Mouse (Mus musculus): ENCODE results near the gene Smurf1.

The Smurf1 gene

GRCm38 (mm10) chr5:144958271-144958670 lies 7.4 kb downstream of the Smurf1 start:
- DNase-seq (ENCODE audit: low read depth, low spot score), result no peak

- DNase-seq (ENCODE audit: low read depth, low spot score), result no peak
These were observed 11.2 kb downstream of the Smurf1 start for GRCm38 (mm10) chr5:144954432-144954831.

GRCm38 (mm10) chr5:144952592-144952991 lies 13.1 kb downstream of the Smurf1 start:
- no peak for DNase-seq (ENCODE audit: low read depth, low spot score)

- no peak for DNase-seq (ENCODE audit: low read depth, low spot score)
These were observed 15.1 kb downstream of the Smurf1 start for GRCm38 (mm10) chr5:144950428-144951051.

GRCm38 (mm10) chr5:144949856-144950255 lies 15.8 kb downstream of the Smurf1 start:
- no peak for DNase-seq (ENCODE audit: low read depth, low spot score)

GRCm38 (mm10) chr5:144948422-144948821 lies 17.2 kb downstream of the Smurf1 start:
- no peak for DNase-seq (ENCODE audit: low read depth, low spot score)

- no peak for DNase-seq (ENCODE audit: low read depth, low spot score)
These were observed 17.6 kb downstream of the Smurf1 start for GRCm38 (mm10) chr5:144948002-144948401.

GRCm38 (mm10) chr5:144946032-144946431 lies 19.6 kb downstream of the Smurf1 start:
- DNase-seq (ENCODE audit: low read depth, low spot score), result no peak

- peak; percentile 91 for DNase-seq (ENCODE audit: low read depth, low spot score)
These were observed 20.7 kb downstream of the Smurf1 start for GRCm38 (mm10) chr5:144944932-144945331.

GRCm38 (mm10) chr5:144944370-144944769 lies 21.3 kb downstream of the Smurf1 start:
- DNase-seq (ENCODE audit: low read depth, low spot score), result no peak

GRCm38 (mm10) chr5:144943346-144943745 lies 22.3 kb downstream of the Smurf1 start:
- DNase-seq (ENCODE audit: low read depth, low spot score), result no peak

- no peak for DNase-seq (ENCODE audit: low read depth, low spot score)
These were observed 23.2 kb downstream of the Smurf1 start for GRCm38 (mm10) chr5:144942431-144942830.

GRCm38 (mm10) chr5:144940904-144941303 lies 24.7 kb downstream of the Smurf1 start:
- DNase-seq (ENCODE audit: low read depth, low spot score), result no peak

GRCm38 (mm10) chr5:144937304-144937703 lies 28.3 kb downstream of the Smurf1 start:
- no peak for DNase-seq (ENCODE audit: low read depth, low spot score)

- no peak for DNase-seq (ENCODE audit: low read depth, low spot score)
These were observed 32.2 kb downstream of the Smurf1 start for GRCm38 (mm10) chr5:144933486-144933885.

- DNase-seq (ENCODE audit: low read depth, low spot score), result no peak
These were observed 33.8 kb downstream of the Smurf1 start for GRCm38 (mm10) chr5:144931841-144932240.

- peak; percentile 67 for DNase-seq (ENCODE audit: low read depth, low spot score)
These were observed 36.6 kb downstream of the Smurf1 start for GRCm38 (mm10) chr5:144928856-144929713.

GRCm38 (mm10) chr5:144926275-144926674 lies 39.4 kb downstream of the Smurf1 start:
- no peak for DNase-seq (ENCODE audit: low read depth, low spot score)

- no peak for DNase-seq (ENCODE audit: low read depth, low spot score)
These were observed 42.3 kb downstream of the Smurf1 start for GRCm38 (mm10) chr5:144923351-144923750.

GRCm38 (mm10) chr5:144919790-144920189 lies 45.9 kb downstream of the Smurf1 start:
- DNase-seq (ENCODE audit: low read depth, low spot score), result no peak

GRCm38 (mm10) chr5:144919194-144919593 lies 46.5 kb downstream of the Smurf1 start:
- DNase-seq (ENCODE audit: low read depth, low spot score), result no peak

- no peak for DNase-seq (ENCODE audit: low read depth, low spot score)
These were observed 47.4 kb downstream of the Smurf1 start for GRCm38 (mm10) chr5:144918204-144918603.

- DNase-seq (ENCODE audit: low read depth, low spot score), result no peak
These were observed 48.5 kb downstream of the Smurf1 start for GRCm38 (mm10) chr5:144917172-144917571.
